Mouse (Mus musculus): ENCODE measurements around the gene 4931428F04Rik. TPM values are rescaled to one million over a fixed set of nuclear protein-coding genes. Genes with fewer than 3 reads are reported as not detected.

Gene 4931428F04Rik
- polyA plus RNA-seq, 1 experiment from 2014 or later = 14.5 TPM

- 25% methylated on average over 23 of the region's 23 CpGs for WGBS
- H3K4me1 ChIP-seq = peaks cover 16% of the 10 kb centered on the region
- no peak overlapping the region for H3K4me3 ChIP-seq (replicated peaks)
- no peaks in the 10 kb centered on the region for H3K9me3 ChIP-seq (replicated peaks)
- H3K27ac ChIP-seq (replicated peaks) = no peak overlapping the region
- 0 out of 2 replicates have a peak overlapping the region, but pooled peaks have one; percentile 6 for H3K4me2 ChIP-seq (replicated peaks)
- H3K9ac ChIP-seq = no peak overlapping the region
- ATAC-seq (ENCODE audit: insufficient number of reproducible peaks, low FRiP score, low TSS enrichment, low read depth) = peak; percentile 52; the same call in 1 of the 2 replicates
- H3K36me3 ChIP-seq = peaks cover 20% of the 10 kb centered on the region; the same call in 1 of the 2 replicates
- peaks cover 16% of the 10 kb centered on the region for H3K27me3 ChIP-seq
These were observed 6.6 kb downstream of the 4931428F04Rik start for GRCm38 (mm10) chr8:105283074-105283473.

GRCm38 (mm10) chr8:105282239-105282638 lies 7.4 kb downstream of the 4931428F04Rik start:
- Histone ChIP-seq H3K4me2 (replicated peaks) (no peak overlapping the region), H3K27ac (replicated peaks) (no peak overlapping the region), H3K36me3 (peaks cover 20% of the 10 kb centered on the region; the same call in 1 of the 2 replicates), H3K27me3 (peaks cover 24% of the 10 kb centered on the region), H3K4me3 (replicated peaks) (no peak overlapping the region), H3K4me1 (peaks cover 15% of the 10 kb centered on the region), H3K9ac (no peak overlapping the region), H3K9me3 (replicated peaks) (no peaks in the 10 kb centered on the region)
- no peak for ATAC-seq (ENCODE audit: insufficient number of reproducible peaks, low FRiP score, low TSS enrichment, low read depth)
- WGBS = 85% methylated on average over 4 of the region's 4 CpGs

GRCm38 (mm10) chr8:105281821-105282220 lies 7.8 kb downstream of the 4931428F04Rik start:
- no peak overlapping the region for H3K4me2 ChIP-seq (replicated peaks)
- H3K9me3 ChIP-seq (replicated peaks) = no peaks in the 10 kb centered on the region
- WGBS = 85% methylated on average over 12 of the region's 12 CpGs
- H3K36me3 ChIP-seq = peaks cover 20% of the 10 kb centered on the region; the same call in 1 of the 2 replicates
- H3K4me1 ChIP-seq = peaks cover 16% of the 10 kb centered on the region
- no peak overlapping the region for H3K4me3 ChIP-seq (replicated peaks)
- ATAC-seq (ENCODE audit: insufficient number of reproducible peaks, low FRiP score, low TSS enrichment, low read depth) = no peak
- H3K27me3 ChIP-seq = peaks cover 29% of the 10 kb centered on the region
- H3K27ac ChIP-seq (replicated peaks) = no peak overlapping the region
- no peak overlapping the region for H3K9ac ChIP-seq

GRCm38 (mm10) chr8:105280567-105280966 lies 9.1 kb downstream of the 4931428F04Rik start:
- Histone ChIP-seq H3K4me3 (replicated peaks) (no peak overlapping the region), H3K4me1 (peaks cover 29% of the 10 kb centered on the region), H3K27me3 (peaks cover 39% of the 10 kb centered on the region), H3K36me3 (peaks cover 20% of the 10 kb centered on the region; the same call in 1 of the 2 replicates), H3K9ac (no peak overlapping the region), H3K9me3 (replicated peaks) (no peaks in the 10 kb centered on the region), H3K27ac (replicated peaks) (no peak overlapping the region), H3K4me2 (replicated peaks) (no peak overlapping the region)
- WGBS = 49% methylated on average over 3 of the region's 3 CpGs
- no peak for ATAC-seq (ENCODE audit: insufficient number of reproducible peaks, low FRiP score, low TSS enrichment, low read depth)

GRCm38 (mm10) chr8:105278911-105279334 lies 10.7 kb downstream of the 4931428F04Rik start:
- 0 out of 2 replicates have a peak, but pooled peaks have one; percentile 52 for ATAC-seq (ENCODE audit: insufficient number of reproducible peaks, low FRiP score, low TSS enrichment, low read depth)
- Histone ChIP-seq H3K9me3 (replicated peaks) (no peaks in the 10 kb centered on the region), H3K27ac (replicated peaks) (no peak overlapping the region), H3K9ac (no peak overlapping the region), H3K27me3 (peaks cover 55% of the 10 kb centered on the region), H3K4me1 (peaks cover 32% of the 10 kb centered on the region), H3K4me3 (replicated peaks) (peak overlapping the region; percentile 28), H3K36me3 (peaks cover 20% of the 10 kb centered on the region; the same call in 1 of the 2 replicates), H3K4me2 (replicated peaks) (peak overlapping the region; percentile 58)
- WGBS = 4% methylated on average over 28 of the region's 28 CpGs

GRCm38 (mm10) chr8:105276292-105277120 lies 13.2 kb downstream of the 4931428F04Rik start:
- peak; percentile 60 for ATAC-seq (ENCODE audit: insufficient number of reproducible peaks, low FRiP score, low TSS enrichment, low read depth)

GRCm38 (mm10) chr8:105275840-105276239 lies 13.8 kb downstream of the 4931428F04Rik start, which contains the start of gene Nol3:
Gene Nol3, plus strand, starts transcription at chr8:105276140.
- WGBS = 8% methylated on average over 10 of the region's 10 CpGs
- ATAC-seq (ENCODE audit: insufficient number of reproducible peaks, low FRiP score, low TSS enrichment, low read depth) = no peak

More at GRCm38 (mm10) chr8:105276292-105277120, 13.2 kb downstream of the 4931428F04Rik start:
- Histone ChIP-seq H3K4me2 (replicated peaks) (peak overlapping the region; percentile 79), H3K36me3 (peaks cover 4% of the 10 kb centered on the region; the same call in 1 of the 2 replicates), H3K4me3 (replicated peaks) (peak overlapping the region; percentile 41), H3K9me3 (replicated peaks) (no peaks in the 10 kb centered on the region), H3K27ac (replicated peaks) (no peak overlapping the region), H3K4me1 (peaks cover 29% of the 10 kb centered on the region), H3K9ac (0 out of 2 replicates have a peak overlapping the region, but pooled peaks have one; percentile 16), H3K27me3 (peaks cover 76% of the 10 kb centered on the region)
- WGBS = 3% methylated on average over 30 of the region's 30 CpGs

GRCm38 (mm10) chr8:105275387-105275786 lies 14.3 kb downstream of the 4931428F04Rik start:
- H3K4me3 ChIP-seq (replicated peaks) = 0 out of 2 replicates have a peak overlapping the region, but pooled peaks have one; percentile 41
- H3K9me3 ChIP-seq (replicated peaks) = no peaks in the 10 kb centered on the region
- H3K4me2 ChIP-seq (replicated peaks) = peak overlapping the region; percentile 79
- peaks cover 87% of the 10 kb centered on the region for H3K27me3 ChIP-seq
- 4% methylated on average over 11 of the region's 11 CpGs for WGBS
- H3K27ac ChIP-seq (replicated peaks) = no peak overlapping the region
- H3K4me1 ChIP-seq = peaks cover 35% of the 10 kb centered on the region
- H3K9ac ChIP-seq = no peak overlapping the region
- ATAC-seq (ENCODE audit: insufficient number of reproducible peaks, low FRiP score, low TSS enrichment, low read depth) = no peak
- H3K36me3 ChIP-seq = no peaks in the 10 kb centered on the region

More at GRCm38 (mm10) chr8:105275840-105276239, 13.8 kb downstream of the 4931428F04Rik start, which contains the start of gene Nol3:
- Histone ChIP-seq H3K9me3 (replicated peaks) (no peaks in the 10 kb centered on the region), H3K4me3 (replicated peaks) (peak within 1 kb of the TSS; percentile 41), H3K4me1 (peaks cover 31% of the 10 kb centered on the region), H3K36me3 (no peaks in the 10 kb centered on the region), H3K4me2 (replicated peaks) (peak within 1 kb of the TSS; percentile 79), H3K27ac (replicated peaks) (no peak within 1 kb of the TSS), H3K9ac (0 out of 2 replicates have a peak within 1 kb of the TSS, but pooled peaks have one; percentile 16), H3K27me3 (peaks cover 83% of the 10 kb centered on the region)

GRCm38 (mm10) chr8:105270916-105271186 lies 18.8 kb downstream of the 4931428F04Rik start:
- Histone ChIP-seq H3K4me1 (peaks cover 38% of the 10 kb centered on the region), H3K27ac (replicated peaks) (no peak overlapping the region), H3K36me3 (no peaks in the 10 kb centered on the region), H3K27me3 (peaks cover 94% of the 10 kb centered on the region), H3K9ac (no peak overlapping the region), H3K4me2 (replicated peaks) (peak overlapping the region; percentile 90), H3K4me3 (replicated peaks) (peak overlapping the region; percentile 47; the same call in 1 of the 2 replicates), H3K9me3 (replicated peaks) (no peaks in the 10 kb centered on the region)
- no peak for ATAC-seq (ENCODE audit: insufficient number of reproducible peaks, low FRiP score, low TSS enrichment, low read depth)
- 3% methylated on average over 11 of the region's 11 CpGs for WGBS

GRCm38 (mm10) chr8:105270101-105270915 lies 19.4 kb downstream of the 4931428F04Rik start:
- H3K9ac ChIP-seq = no peak overlapping the region
- H3K9me3 ChIP-seq (replicated peaks) = no peaks in the 10 kb centered on the region
- peak overlapping the region; percentile 47 for H3K4me3 ChIP-seq (replicated peaks)
- ATAC-seq (ENCODE audit: insufficient number of reproducible peaks, low FRiP score, low TSS enrichment, low read depth) = no peak
- peaks cover 34% of the 10 kb centered on the region for H3K4me1 ChIP-seq
- no peaks in the 10 kb centered on the region for H3K36me3 ChIP-seq
- WGBS = 6% methylated on average over 39 of the region's 39 CpGs
- no peak overlapping the region for H3K27ac ChIP-seq (replicated peaks)
- H3K27me3 ChIP-seq = peaks cover 94% of the 10 kb centered on the region
- H3K4me2 ChIP-seq (replicated peaks) = peak overlapping the region; percentile 90

Measured in embryonic facial prominence, embryonic 15.5 days (tissue).